Mouse (Mus musculus): ENCODE measurements around the gene Kcnma1. TPM values are rescaled to one million over a fixed set of nuclear protein-coding genes. Genes with fewer than 3 reads are reported as not detected.

Kcnma1 gene
- total RNA-seq, 2 experiments from 2014 or later = 133 to 151 TPM

DNA sequence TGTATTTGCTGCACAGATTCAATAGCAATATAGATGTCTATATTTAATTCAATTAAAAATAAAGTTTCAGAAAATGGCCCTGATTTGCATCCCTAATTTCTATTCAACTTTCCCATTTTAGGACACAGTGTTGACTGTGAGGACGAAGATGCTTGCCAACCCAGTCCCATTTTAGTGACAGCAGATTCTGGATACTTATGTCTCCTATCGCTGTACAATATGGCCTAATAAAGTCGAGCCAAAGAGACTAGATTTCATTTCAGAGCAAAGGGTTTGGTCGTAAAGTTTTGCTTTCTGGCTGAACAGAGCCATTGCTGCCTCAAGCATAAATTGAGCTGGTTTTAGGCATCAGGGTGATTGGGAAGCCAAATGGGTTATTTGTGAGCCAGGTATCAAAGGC lies 539.2 kb downstream of the Kcnma1 start:
- DNase-seq (ENCODE audit: low spot score in 2 of 2) = peak; percentile 21 to 79

DNA sequence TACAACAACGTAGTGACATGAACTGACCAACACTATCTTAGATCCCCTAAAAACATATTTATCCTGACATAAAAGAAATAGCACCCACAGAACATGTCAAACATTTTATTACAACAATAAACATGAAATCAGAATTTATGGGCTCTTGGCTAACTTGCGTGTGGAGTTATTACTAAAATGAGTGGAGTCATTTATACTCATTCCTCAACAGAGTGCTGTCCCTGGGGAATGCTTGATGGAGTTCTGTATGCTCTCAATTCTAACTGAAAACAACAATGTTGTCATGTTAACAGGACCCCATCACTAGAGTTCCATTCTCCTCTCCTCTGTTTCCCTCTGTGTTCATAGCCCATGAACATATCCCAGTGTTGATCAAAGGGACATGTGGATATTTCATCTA lies 544.2 kb downstream of the Kcnma1 start:
- DNase-seq (ENCODE audit: low spot score in 2 of 2) = no peak

DNA sequence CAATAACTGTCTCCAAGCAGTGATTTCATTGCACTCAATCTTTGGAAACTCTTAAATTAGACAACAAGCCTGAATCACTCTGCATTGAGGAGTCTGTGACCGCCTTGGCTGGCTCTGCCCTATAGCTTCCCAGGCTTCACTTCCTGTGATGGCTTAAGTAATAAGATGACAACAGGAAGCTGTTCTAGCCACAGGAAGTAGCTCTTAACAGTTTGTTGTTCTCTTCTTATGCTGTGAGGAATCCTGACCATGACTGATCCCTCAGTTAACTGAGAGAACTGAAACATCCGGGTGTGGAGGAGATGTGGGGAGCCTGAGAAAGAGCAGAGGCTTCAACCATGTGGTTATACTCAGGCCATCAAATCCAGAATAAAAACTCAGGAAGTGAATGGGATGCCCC lies 549.2 kb downstream of the Kcnma1 start:
- DNase-seq (ENCODE audit: low spot score in 2 of 2) = no peak

DNA sequence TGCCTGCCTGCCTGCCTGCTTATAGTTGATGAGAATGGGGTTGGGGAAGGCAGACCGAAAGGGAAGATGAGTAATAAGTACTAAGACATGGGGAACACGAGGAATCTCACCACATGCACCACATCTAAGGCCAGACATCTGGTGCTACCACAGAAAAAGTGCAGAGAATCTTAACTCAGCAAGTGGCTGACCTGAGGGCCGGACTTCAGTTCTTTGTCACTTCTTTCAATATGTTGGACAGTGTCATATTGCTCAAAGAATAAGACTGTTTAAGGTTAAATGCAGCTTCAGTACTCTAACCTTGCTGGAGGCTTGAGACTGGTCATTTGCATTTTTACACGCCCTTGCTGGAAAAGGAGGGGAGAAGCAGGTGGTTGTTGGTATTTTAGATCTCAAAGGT lies 555.7 kb downstream of the Kcnma1 start:
- no peak for DNase-seq (ENCODE audit: low spot score in 2 of 2)

DNA sequence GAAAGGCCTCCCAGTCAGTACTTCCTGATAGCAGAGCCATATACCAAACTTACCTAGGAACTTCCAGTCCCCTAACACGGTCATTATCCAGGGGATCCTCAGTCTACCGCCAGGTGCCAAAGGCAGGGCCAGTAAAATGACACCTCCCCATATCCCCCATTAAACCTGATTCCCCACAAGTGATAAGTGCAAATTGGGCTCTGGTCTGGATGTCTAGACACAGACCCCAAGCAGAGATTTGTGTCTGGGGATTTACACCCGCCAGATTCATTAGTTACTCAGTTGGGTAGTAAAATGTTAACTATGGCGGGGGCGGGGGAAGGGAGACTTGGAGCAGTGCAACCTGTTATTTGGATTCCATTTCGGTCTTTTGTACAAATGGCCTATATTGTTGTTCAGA lies 562.6 kb downstream of the Kcnma1 start:
- no peak for DNase-seq (ENCODE audit: low spot score in 2 of 2)

DNA sequence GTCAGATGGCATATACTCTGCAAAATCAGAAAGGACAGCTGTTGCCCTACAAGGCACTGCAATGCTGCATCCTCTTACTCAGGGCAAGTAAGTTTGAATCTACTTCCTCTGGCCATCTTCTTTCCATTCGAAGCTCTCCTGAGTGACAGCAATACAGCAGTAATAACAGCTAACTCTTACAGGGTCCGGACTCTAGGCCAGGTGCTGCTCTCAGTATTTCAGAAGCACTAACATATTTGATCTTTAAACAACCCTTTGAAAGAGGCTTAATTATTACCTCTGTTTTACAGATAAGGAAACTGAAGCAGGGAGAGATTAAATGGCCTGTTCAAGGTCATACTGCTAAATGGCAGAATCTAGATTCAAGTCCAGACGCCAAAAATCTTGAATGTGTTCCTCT lies 576.8 kb downstream of the Kcnma1 start:
- no peak for DNase-seq (ENCODE audit: low spot score in 2 of 2)

DNA sequence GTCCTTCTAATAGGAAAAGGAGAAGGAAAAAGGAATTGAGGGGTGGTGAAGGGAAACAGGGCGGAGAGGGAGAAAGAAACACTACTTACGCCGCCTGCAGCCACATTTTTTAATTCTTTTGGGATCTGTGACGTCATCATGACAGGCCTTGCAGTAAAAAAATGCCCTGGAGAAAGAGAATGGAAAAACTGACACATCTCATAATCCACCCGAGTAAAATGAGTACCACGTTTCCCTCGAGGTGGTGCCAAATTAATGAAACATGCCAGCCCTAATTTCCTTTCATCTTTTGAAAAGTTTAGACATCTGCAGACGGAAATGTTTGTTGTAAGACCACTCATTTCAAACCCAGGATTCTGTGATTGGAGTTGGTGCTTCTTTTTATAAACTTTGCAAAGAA lies 578.4 kb downstream of the Kcnma1 start:
- no peak for DNase-seq (ENCODE audit: low spot score in 2 of 2)

DNA sequence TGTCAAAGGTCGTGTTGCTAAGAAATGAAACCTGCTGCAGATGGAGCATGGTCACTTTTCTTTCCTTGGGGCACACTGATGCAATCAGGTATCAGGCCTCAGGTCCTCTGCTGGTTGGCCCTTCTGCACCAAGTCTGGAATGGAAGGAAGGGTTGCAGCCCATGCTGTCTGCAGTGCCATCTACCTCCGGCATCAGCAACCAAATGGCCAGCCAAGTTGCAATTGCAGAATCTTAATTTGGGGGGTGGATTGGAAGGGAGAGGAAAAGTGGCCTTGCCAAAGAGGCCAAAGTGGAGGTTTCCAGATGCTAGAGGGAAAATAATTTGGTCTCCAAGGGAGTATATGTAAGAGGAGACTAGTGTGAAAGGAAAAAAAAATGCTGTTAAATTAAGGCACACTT lies 584.3 kb downstream of the Kcnma1 start:
- no peak for DNase-seq (ENCODE audit: low spot score in 2 of 2)

DNA sequence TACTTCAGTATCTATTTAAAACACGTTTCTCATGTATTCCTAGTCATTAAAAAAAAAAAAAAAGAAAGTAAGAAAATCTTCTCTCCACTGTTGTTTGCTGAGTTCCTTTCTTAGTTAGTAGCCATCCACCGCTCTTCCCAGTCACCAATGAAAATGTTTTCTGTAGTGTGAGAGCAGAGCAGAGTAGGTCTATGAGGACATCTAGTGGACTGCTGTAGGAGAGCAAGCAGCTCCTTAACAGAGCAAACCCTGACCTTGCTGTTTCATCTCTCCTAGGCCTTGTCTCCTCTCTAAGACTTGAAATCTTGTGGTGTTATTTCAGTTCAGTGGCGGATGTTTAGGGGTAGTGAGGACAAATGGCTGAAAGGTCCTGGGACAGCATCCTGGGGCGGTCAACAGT lies 585.2 kb downstream of the Kcnma1 start:
- no peak for DNase-seq (ENCODE audit: low spot score in 2 of 2)

DNA sequence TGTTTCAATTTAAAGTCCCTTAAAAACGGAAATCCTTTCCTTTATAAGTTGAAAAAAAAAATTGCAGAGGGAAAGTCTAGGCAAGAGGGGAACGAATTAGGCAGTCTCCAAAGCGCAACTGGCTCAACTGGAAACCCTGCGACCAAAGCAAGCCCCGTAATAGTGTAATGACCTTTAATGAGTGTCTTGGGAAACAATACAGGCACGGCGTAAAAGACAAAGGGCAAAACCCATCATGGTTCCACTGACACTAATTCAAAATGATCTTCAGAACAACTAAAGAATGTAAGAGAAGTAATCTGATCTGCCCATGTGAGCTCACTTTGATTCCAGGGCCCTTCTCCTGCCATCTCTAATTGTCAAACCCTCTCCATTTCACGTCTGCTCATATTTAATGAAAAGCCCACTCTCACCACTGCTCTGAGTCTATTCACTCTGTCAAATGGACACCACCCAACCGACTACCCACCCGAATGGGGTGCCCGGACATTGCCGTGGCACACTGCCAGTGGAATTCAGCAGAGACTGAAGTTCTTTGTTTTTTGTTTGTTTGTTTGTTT lies 591.7 kb downstream of the Kcnma1 start:
- no peak for DNase-seq (ENCODE audit: low spot score in 2 of 2)

DNA sequence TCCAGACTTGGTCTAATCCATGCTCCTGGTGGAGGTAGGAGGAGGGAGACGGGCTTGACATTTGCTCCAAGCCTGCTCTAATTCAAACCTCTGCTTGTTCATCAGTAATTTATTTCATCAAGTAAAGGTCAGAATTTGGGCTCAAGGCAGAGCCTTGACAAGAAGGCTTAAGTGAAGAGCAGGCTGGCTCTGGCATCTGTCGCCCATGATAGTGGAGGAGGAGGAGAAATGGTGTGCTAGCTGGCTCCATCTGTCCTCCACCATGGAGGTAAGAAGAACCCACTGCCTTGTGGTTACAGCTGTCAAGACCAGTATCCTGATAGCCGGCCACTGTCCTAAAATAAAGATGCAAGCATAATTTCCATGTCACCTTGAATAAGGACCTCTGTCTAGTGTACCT lies 595.3 kb downstream of the Kcnma1 start:
- DNase-seq (ENCODE audit: low spot score in 2 of 2) = no peak

DNA sequence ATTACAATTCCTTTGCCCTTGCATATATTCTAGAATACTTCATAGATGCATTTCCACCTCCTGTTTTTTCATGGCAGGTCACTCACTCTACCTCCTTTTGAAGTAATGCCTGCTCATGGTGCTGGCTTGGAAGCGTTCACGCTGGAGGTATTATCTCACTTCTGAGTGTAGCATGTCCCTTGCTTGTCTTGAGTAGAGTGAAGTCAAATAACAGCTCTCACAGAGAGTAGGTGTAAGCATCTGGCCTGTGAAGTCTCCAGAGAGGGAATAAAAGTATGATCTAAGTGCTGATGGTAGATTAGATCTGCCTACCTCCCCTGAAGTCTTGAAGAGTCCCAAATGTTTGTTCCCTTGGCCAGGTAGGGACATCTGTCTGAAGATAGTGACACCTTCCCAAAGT lies 607.2 kb downstream of the Kcnma1 start:
- no peak for DNase-seq (ENCODE audit: low spot score in 2 of 2)

DNA sequence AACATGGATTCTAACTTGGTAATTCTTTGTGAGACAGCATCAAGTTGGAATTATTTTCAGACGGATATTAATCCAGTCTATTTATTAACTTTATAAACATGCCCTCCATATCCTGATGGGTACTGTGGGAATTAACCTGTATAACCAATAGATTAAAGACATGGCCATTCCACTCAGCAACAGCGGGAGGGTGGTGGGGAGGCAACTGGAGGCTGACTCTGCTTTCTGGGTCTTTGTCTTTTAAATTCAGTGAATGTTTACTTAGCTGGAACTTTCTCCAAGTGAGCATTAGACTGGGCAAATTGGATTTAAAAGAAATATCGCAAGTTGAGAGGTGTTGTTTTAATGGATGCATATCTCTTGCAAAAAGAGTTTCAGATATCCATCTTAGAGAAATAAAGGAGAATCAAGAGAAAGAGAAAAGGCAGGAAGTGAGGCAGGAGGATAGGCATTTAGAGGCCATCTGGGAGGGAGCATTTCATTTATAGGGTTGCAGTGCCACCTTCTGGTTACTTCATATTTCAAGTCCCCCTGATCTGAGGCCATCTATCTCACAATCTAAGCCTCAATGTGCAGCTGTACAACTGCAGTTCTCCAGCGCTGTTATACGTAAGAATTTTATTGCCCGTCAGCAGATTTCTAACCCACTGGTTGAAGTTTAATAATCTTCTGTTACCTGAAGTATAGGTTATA lies 613.4 kb downstream of the Kcnma1 start:
- DNase-seq (ENCODE audit: low spot score in 2 of 2) = peak; percentile 47 to 77

DNA sequence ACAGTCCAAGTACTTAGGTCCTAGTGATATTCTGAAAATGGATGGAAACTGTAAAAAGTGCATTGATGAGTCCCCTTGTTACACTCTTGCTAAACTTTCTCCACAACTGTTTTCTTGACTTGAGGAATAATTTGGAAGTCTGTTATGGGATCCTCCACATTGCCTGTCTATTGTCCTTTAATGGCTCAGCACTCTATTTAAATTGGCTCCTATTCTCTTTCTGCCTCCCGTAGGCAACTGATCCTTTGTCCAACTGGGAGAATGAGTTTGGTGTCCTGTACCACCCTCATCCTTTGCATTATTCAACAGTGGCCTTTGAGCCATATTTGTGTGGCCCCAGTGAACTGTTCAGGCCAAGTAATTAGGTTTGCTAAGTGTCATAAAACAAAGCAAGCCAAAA lies 616.6 kb downstream of the Kcnma1 start:
- DNase-seq (ENCODE audit: low spot score in 2 of 2) = no peak

DNA sequence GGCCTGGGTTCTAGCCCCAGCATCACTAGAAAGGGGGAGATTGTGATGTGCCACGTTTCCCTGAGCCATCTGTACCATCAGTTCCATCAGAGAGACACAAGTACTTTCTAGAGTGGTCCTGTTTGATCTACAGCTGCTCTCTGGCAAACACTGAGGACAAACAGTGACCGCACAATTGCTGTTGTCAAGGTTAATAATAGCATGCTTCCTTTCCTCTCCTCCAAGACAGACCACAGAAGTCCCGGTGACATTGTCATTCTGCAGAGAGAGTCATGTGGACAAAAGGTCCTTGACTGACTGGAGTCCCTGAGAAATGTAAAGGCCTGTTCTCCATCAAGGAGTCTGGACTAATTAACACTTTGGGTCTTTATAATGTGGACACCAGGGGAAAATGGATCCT lies 622.7 kb downstream of the Kcnma1 start:
- no peak for DNase-seq (ENCODE audit: low spot score in 2 of 2)

DNA sequence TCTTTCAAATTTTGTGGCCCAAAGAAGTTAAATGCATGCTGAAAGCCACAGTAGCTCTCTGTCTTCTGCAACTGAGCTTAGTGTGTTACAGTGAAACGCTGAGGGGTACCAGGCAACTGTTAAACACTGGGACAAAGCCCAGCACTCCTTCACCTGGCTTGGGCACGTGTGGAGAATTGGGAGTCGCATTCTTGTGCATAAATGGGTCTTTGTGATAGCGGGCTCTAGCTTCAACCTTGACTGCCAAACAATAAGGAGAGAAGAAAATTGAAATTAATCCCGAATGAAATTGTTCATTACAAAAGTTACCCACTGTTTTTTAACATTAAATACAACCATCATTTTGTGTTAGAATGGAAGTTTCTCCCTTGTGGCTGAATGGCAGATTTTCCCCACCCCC lies 623.5 kb downstream of the Kcnma1 start:
- DNase-seq (ENCODE audit: low spot score in 2 of 2) = no peak

DNA sequence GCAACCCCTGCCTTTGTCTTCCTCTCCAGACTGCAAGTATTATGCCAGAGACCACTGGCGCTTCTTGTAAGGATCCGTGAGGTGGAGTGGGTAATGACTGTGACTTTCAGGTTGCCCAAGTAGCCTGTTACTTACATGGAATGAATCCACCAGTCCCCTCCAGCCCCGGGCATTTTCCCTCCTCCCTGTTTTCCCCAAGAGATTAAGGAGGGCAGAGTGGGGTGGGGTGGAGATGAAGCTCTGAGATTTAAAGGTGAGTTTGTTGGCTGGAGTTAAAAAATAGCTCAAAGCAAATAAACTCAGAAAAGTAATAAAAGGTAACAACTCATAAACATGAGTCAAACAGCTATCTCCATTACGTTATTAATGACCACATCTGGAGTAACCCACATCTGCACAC lies 624.1 kb downstream of the Kcnma1 start:
- no peak for DNase-seq (ENCODE audit: low spot score in 2 of 2)

DNA sequence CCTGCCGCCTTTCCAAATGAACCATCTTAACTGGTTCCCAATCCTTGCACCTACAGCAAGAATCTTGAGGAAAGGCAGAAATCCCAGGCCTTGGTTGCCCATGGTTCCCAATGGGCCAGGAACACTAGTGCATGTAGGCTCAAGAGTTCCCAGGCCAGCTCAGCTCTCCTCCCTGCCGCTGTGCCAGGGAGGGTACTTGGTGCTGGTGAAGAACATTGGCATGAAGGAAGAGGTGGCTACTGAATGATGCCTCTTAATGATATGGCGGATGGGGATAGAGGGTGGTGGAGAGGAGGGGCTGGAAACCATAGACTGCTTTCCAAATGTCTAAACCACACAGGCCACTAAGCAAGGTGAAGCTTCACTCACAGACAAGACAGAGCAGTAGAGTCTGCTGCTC lies 627.5 kb downstream of the Kcnma1 start:
- DNase-seq (ENCODE audit: low spot score in 2 of 2) = no peak

DNA sequence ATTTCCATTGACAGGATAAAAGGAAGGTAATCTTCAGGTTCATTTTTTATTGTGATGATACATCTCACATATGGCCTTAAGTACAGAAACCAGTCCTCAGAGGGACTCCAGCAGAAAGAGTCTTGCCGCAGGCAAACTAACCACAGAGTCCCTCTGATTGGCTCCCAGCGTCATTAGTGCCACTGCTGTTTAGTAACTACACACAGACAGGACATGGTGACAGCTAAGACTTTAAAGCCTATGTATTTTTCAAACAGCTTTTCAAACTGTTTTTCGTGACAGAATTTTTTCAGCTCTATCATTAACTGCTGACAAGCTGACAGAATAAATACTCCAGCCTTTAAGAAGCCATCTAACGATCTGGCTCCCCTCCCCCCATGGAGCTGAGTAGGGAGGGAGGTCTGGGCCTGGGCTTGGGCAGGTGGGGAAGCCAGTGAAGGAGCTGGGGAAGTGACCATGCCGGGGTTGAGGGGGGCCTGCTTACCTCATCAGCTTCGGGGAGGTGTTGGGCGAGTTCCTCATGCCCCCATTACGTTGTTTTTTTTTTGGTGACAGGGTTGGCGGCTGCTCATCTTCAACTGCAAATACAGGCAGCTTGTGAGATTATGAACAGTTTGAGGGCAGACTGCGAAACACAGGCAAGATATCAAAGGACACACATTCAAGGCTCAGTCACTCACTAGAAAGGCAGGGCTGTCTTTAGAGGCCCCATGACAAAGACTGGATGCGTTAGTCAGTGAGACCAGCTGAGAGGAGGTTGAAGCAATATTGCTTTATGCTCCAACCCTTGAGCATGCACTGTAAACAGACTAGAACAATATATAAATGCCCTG lies 628.3 kb downstream of the Kcnma1 start:
- no peak for DNase-seq (ENCODE audit: low spot score in 2 of 2)

DNA sequence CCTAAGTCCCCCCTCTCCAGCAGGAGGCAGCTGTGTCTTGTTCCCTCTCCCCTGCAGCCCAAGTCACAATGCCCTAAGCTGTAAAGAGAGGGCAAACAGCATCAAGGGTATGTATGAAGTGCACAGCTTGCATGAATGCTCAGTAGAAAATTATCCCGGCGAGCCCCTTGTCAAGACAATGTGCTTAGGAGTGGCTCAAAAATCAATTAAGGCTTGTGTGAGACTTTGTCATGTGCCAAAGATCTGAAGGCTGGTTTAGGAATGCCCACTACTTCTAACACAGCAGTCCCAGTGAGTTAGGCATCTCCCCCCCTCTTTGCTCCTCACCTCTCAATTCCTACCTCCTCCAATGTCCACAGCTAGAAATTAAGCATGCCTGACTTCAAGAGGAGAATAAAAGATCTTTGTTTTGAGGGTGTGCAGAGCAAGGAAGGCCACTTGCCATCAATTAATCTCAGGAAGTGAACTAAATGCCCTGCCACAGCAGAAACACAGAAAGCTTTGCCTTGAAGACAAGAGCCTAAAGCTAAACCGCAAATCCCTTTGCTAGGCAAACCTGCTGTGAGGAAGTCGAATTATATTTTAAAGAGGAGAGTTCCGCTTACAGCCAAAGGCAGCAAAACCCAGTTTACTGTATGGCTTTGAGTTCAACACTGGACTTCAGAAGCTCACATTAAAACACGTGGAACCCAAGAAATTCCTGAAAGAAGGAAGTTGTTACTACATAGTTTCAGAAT lies 635.8 kb downstream of the Kcnma1 start:
- no peak for DNase-seq (ENCODE audit: low spot score in 2 of 2)

DNA sequence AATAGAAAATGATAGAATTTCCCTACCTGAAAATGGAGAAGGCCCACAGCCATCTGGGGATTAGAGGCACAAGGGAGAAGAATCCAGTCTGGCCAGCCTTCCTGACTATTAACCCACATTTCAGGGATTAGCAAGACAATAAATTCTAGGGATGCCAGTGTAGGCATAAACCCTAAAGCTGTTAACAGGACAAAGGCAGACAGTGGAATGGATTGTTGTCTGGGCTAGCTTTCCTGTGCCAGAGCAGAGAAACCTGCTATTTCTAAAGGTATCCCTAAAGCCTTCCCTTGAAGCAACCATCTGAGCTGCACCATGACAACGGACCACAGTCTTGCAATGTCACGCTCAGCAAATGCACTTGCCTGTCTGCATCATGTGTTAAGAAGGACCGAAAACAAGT lies 642.3 kb downstream of the Kcnma1 start:
- no peak for DNase-seq (ENCODE audit: low spot score in 2 of 2)

DNA sequence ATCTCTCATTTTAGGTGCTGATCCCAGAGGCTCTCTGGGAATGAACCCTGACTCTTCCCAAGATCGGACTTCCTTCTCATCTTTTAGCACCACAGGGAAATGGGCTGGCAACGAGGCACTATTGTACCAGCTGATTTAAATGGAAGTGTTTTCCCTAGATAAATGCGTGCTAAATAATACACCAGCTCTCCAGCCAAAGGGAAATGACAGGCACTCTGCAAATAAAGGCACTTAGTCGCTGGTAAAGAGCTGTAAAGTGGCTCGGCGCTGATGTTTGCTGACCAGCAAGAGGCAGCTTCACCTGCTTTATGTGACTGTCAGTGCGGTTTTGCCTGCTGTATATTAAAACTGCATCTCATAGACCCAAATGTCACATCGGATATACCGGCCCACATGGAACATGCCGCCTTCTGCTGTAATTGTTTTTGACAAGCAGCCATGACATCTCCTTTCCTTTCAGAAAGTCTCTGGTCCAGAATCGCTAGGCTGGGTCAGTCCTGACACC lies 653.7 kb downstream of the Kcnma1 start:
- peak; percentile 8 to 19 for DNase-seq (ENCODE audit: low spot score in 2 of 2)

All from layer of hippocampus, postnatal 14 days (tissue).